Mouse (Mus musculus): ENCODE results near the gene Slit1.
A peak's percentile ranks its signal among the peaks of the same experiment; 100 is the strongest.

- TF ChIP-seq CTCF (IDR thresholded peaks at IDR 0.05) (no peak), EP300 (IDR thresholded peaks at IDR 0.05) (peak; percentile 73)
These were observed 146.1 kb downstream of the Slit1 start for GRCm38 (mm10) chr19:41597170-41597894.

Measured in lung, postnatal 0 days (tissue).